Mouse (Mus musculus): ENCODE results near the gene Ttll13. TPM values are rescaled to one million over a fixed set of nuclear protein-coding genes. Genes with fewer than 3 reads are reported as not detected.
A peak's percentile ranks its signal among the peaks of the same experiment; 100 is the strongest.

The Ttll13 gene
- 0.16 and 0.42 TPM in 2 replicates for polyA plus RNA-seq (2015; fragmentation: Nextera tagmentation; extraction: Ambion mirVana)

- Histone ChIP-seq H3K4me2 (ENCODE audit: low read depth, low read length) (peak within 1 kb of the TSS; percentile 77), H3K36me3 (ENCODE audit: control insufficient read depth, insufficient read depth) (no peaks in the 10 kb centered on the region), H3K27me3 (ENCODE audit: control insufficient read depth, insufficient read depth, low read depth, low read length) (no peaks in the 10 kb centered on the region), H3K4me1 (ENCODE audit: control insufficient read depth, low read depth, low read length) (peaks cover 7% of the 10 kb centered on the region), H3K9me3 (replicated peaks; ENCODE audit: control insufficient read depth, low read length) (no peaks in the 10 kb centered on the region), H3K4me3 (ENCODE audit: low read depth, low read length) (peak within 1 kb of the TSS; percentile 76), H3K9ac (ENCODE audit: low read depth, low read length) (peak within 1 kb of the TSS; percentile 76), H3K27ac (ENCODE audit: low read length) (peak within 1 kb of the TSS; percentile 71)
- WGBS (ENCODE audit: insufficient replicate concordance): under 1% methylated on average over 48 of the region's 48 CpGs
- peak; percentile 98 for ATAC-seq (ENCODE audit: low read depth)
Observed at GRCm38 (mm10) chr7:80246148-80246721, at the start of gene Ttll13. TSS of gene Ttll13 (plus strand) at chr7:80246376.

- peak overlapping the region; percentile 98 for H3K4me3 ChIP-seq (ENCODE audit: low read depth, low read length)
- no peak for ATAC-seq (ENCODE audit: low read depth)
- H3K9ac ChIP-seq (ENCODE audit: low read depth, low read length): peak overlapping the region; percentile 35; the same call in 1 of the 2 replicates
- WGBS (ENCODE audit: insufficient replicate concordance): 10% methylated on average over 4 of the region's 4 CpGs
- H3K27me3 ChIP-seq (ENCODE audit: control insufficient read depth, insufficient read depth, low read depth, low read length): no peaks in the 10 kb centered on the region
- no peaks in the 10 kb centered on the region for H3K9me3 ChIP-seq (replicated peaks; ENCODE audit: control insufficient read depth, low read length)
- peak overlapping the region; percentile 90 for H3K27ac ChIP-seq (ENCODE audit: low read length)
- H3K36me3 ChIP-seq (ENCODE audit: control insufficient read depth, insufficient read depth): peaks cover 10% of the 10 kb centered on the region; the same call in 1 of the 2 replicates
- peak overlapping the region; percentile 96 for H3K4me2 ChIP-seq (ENCODE audit: low read depth, low read length)
- H3K4me1 ChIP-seq (ENCODE audit: control insufficient read depth, low read depth, low read length): peaks cover 86% of the 10 kb centered on the region
Observed at GRCm38 (mm10) chr7:80197371-80197770, 48.8 kb upstream of the Ttll13 start.

GRCm38 (mm10) chr7:80197941-80198778 is 48.0 kb upstream of the Ttll13 start:
- WGBS (ENCODE audit: insufficient replicate concordance): under 1% methylated on average over 73 of the region's 74 CpGs
- H3K4me1 ChIP-seq (ENCODE audit: control insufficient read depth, low read depth, low read length): peaks cover 86% of the 10 kb centered on the region
- H3K4me3 ChIP-seq (ENCODE audit: low read depth, low read length): peak overlapping the region; percentile 98
- no peaks in the 10 kb centered on the region for H3K27me3 ChIP-seq (ENCODE audit: control insufficient read depth, insufficient read depth, low read depth, low read length)
- H3K36me3 ChIP-seq (ENCODE audit: control insufficient read depth, insufficient read depth): peaks cover 10% of the 10 kb centered on the region; the same call in 1 of the 2 replicates
- H3K9ac ChIP-seq (ENCODE audit: low read depth, low read length): peak overlapping the region; percentile 99
- peak; percentile 78 for ATAC-seq (ENCODE audit: low read depth)
- peak overlapping the region; percentile 90 for H3K27ac ChIP-seq (ENCODE audit: low read length)
- H3K4me2 ChIP-seq (ENCODE audit: low read depth, low read length): peak overlapping the region; percentile 96
- H3K9me3 ChIP-seq (replicated peaks; ENCODE audit: control insufficient read depth, low read length): no peaks in the 10 kb centered on the region

- Histone ChIP-seq H3K27ac (ENCODE audit: low read length) (peak overlapping the region; percentile 90), H3K9ac (ENCODE audit: low read depth, low read length) (peak overlapping the region; percentile 99), H3K36me3 (ENCODE audit: control insufficient read depth, insufficient read depth) (peaks cover 10% of the 10 kb centered on the region; the same call in 1 of the 2 replicates), H3K4me3 (ENCODE audit: low read depth, low read length) (peak overlapping the region; percentile 98), H3K9me3 (replicated peaks; ENCODE audit: control insufficient read depth, low read length) (no peaks in the 10 kb centered on the region), H3K4me2 (ENCODE audit: low read depth, low read length) (peak overlapping the region; percentile 96), H3K27me3 (ENCODE audit: control insufficient read depth, insufficient read depth, low read depth, low read length) (no peaks in the 10 kb centered on the region), H3K4me1 (ENCODE audit: control insufficient read depth, low read depth, low read length) (peaks cover 87% of the 10 kb centered on the region)
- WGBS (ENCODE audit: insufficient replicate concordance): 0% methylated on average over 11 of the region's 11 CpGs
- peak; percentile 14 for ATAC-seq (ENCODE audit: low read depth)
Observed at GRCm38 (mm10) chr7:80198863-80199262, 47.3 kb upstream of the Ttll13 start.

GRCm38 (mm10) chr7:80199286-80199685 is 46.9 kb upstream of the Ttll13 start:
- H3K27ac ChIP-seq (ENCODE audit: low read length): peak overlapping the region; percentile 90
- peak overlapping the region; percentile 99 for H3K9ac ChIP-seq (ENCODE audit: low read depth, low read length)
- no peaks in the 10 kb centered on the region for H3K27me3 ChIP-seq (ENCODE audit: control insufficient read depth, insufficient read depth, low read depth, low read length)
- 20% methylated on average over 6 of the region's 6 CpGs for WGBS (ENCODE audit: insufficient replicate concordance)
- H3K9me3 ChIP-seq (replicated peaks; ENCODE audit: control insufficient read depth, low read length): no peaks in the 10 kb centered on the region
- ATAC-seq (ENCODE audit: low read depth): no peak
- H3K4me2 ChIP-seq (ENCODE audit: low read depth, low read length): peak overlapping the region; percentile 96
- H3K4me3 ChIP-seq (ENCODE audit: low read depth, low read length): peak overlapping the region; percentile 98
- peaks cover 87% of the 10 kb centered on the region for H3K4me1 ChIP-seq (ENCODE audit: control insufficient read depth, low read depth, low read length)
- peaks cover 10% of the 10 kb centered on the region; the same call in 1 of the 2 replicates for H3K36me3 ChIP-seq (ENCODE audit: control insufficient read depth, insufficient read depth)

- Histone ChIP-seq H3K4me1 (ENCODE audit: control insufficient read depth, low read depth, low read length) (peaks cover 87% of the 10 kb centered on the region), H3K9me3 (replicated peaks; ENCODE audit: control insufficient read depth, low read length) (no peaks in the 10 kb centered on the region), H3K4me2 (ENCODE audit: low read depth, low read length) (peak overlapping the region; percentile 96), H3K27ac (ENCODE audit: low read length) (peak overlapping the region; percentile 90), H3K36me3 (ENCODE audit: control insufficient read depth, insufficient read depth) (peaks cover 10% of the 10 kb centered on the region; the same call in 1 of the 2 replicates), H3K4me3 (ENCODE audit: low read depth, low read length) (peak overlapping the region; percentile 98), H3K27me3 (ENCODE audit: control insufficient read depth, insufficient read depth, low read depth, low read length) (no peaks in the 10 kb centered on the region), H3K9ac (ENCODE audit: low read depth, low read length) (peak overlapping the region; percentile 99)
- 72% methylated on average over 11 of the region's 11 CpGs for WGBS (ENCODE audit: insufficient replicate concordance)
- ATAC-seq (ENCODE audit: low read depth): no peak
Observed at GRCm38 (mm10) chr7:80199851-80200587, 46.2 kb upstream of the Ttll13 start.

- ATAC-seq (ENCODE audit: low read depth): no peak
- H3K36me3 ChIP-seq (ENCODE audit: control insufficient read depth, insufficient read depth): peaks cover 10% of the 10 kb centered on the region; the same call in 1 of the 2 replicates
- H3K9ac ChIP-seq (ENCODE audit: low read depth, low read length): peak overlapping the region; percentile 99
- H3K9me3 ChIP-seq (replicated peaks; ENCODE audit: control insufficient read depth, low read length): no peaks in the 10 kb centered on the region
- H3K27ac ChIP-seq (ENCODE audit: low read length): peak overlapping the region; percentile 90
- H3K27me3 ChIP-seq (ENCODE audit: control insufficient read depth, insufficient read depth, low read depth, low read length): no peaks in the 10 kb centered on the region
- H3K4me1 ChIP-seq (ENCODE audit: control insufficient read depth, low read depth, low read length): peaks cover 87% of the 10 kb centered on the region
- H3K4me2 ChIP-seq (ENCODE audit: low read depth, low read length): peak overlapping the region; percentile 96
- H3K4me3 ChIP-seq (ENCODE audit: low read depth, low read length): peak overlapping the region; percentile 98
- WGBS (ENCODE audit: insufficient replicate concordance): 62% methylated on average over 6 of the region's 6 CpGs
Observed at GRCm38 (mm10) chr7:80200588-80200945, 45.6 kb upstream of the Ttll13 start.

GRCm38 (mm10) chr7:80200963-80201539 is 45.1 kb upstream of the Ttll13 start:
- H3K27me3 ChIP-seq (ENCODE audit: control insufficient read depth, insufficient read depth, low read depth, low read length): no peaks in the 10 kb centered on the region
- ATAC-seq (ENCODE audit: low read depth): no peak
- H3K27ac ChIP-seq (ENCODE audit: low read length): peak overlapping the region; percentile 73
- WGBS (ENCODE audit: insufficient replicate concordance): 80% methylated on average over 4 of the region's 5 CpGs
- peak overlapping the region; percentile 99 for H3K9ac ChIP-seq (ENCODE audit: low read depth, low read length)
- no peaks in the 10 kb centered on the region for H3K9me3 ChIP-seq (replicated peaks; ENCODE audit: control insufficient read depth, low read length)
- H3K4me1 ChIP-seq (ENCODE audit: control insufficient read depth, low read depth, low read length): peaks cover 87% of the 10 kb centered on the region
- peak overlapping the region; percentile 98 for H3K4me3 ChIP-seq (ENCODE audit: low read depth, low read length)
- H3K4me2 ChIP-seq (ENCODE audit: low read depth, low read length): peak overlapping the region; percentile 96
- peaks cover 10% of the 10 kb centered on the region; the same call in 1 of the 2 replicates for H3K36me3 ChIP-seq (ENCODE audit: control insufficient read depth, insufficient read depth)
